Mouse (Mus musculus) embryonic facial prominence, embryonic 11.5 days (tissue): Measurements from ENCODE around the gene Thada. TPM values are rescaled to one million over a fixed set of nuclear protein-coding genes. Genes with fewer than 3 reads are reported as not detected.

ENCODE experiments used
- ATAC-seq: fragments of 200-750 bp; cut with Nextera tagmentation; replicated peaks from 2 replicates; pipeline ENCODE4 v1.8.0; 2017; ENCODE audit warnings: low read depth; ENCODE audit not compliant: insufficient number of reproducible peaks, low FRiP score, low TSS enrichment
- DNase-seq: peaks from one replicate; pipeline ENCODE4 v3.0.0-alpha.2; 2015; ENCODE audit warnings: low spot score
- H3K27ac ChIP-seq: fragments of 300-500 bp; sonication (generic); replicated peaks from 2 replicates; pipeline ENCODE4 v1.5.1; 2014; ENCODE audit warnings: mild to moderate bottlenecking, low read depth, low read length, control low read depth
- H3K27me3 ChIP-seq: fragments of 300-500 bp; sonication (generic); 2 replicates; pipeline ENCODE4 v1.6.1; 2014; ENCODE audit warnings: mild to moderate bottlenecking, low read length, moderate library complexity, mixed read lengths; ENCODE audit not compliant: control insufficient read depth, insufficient read depth
- H3K36me3 ChIP-seq: fragments of 300-500 bp; sonication (generic); replicated peaks from 2 replicates; pipeline ENCODE4 v1.6.1; 2014; ENCODE audit warnings: low read depth, mild to moderate bottlenecking, low read length, moderate library complexity, mixed read lengths; ENCODE audit not compliant: control insufficient read depth, insufficient read depth
- H3K4me1 ChIP-seq: fragments of 300-500 bp; sonication (generic); 2 replicates; pipeline ENCODE4 v1.6.1; 2014; ENCODE audit warnings: low read length, mixed read lengths; ENCODE audit not compliant: control insufficient read depth, insufficient read depth
- H3K4me2 ChIP-seq: fragments of 300-500 bp; sonication (generic); 2 replicates; pipeline ENCODE4 v1.6.1; 2014; ENCODE audit warnings: low read depth, mild to moderate bottlenecking, control low read depth, low read length, moderate library complexity
- H3K4me3 ChIP-seq: fragments of 300-500 bp; sonication (generic); 2 replicates; pipeline ENCODE4 v1.5.1; 2014; ENCODE audit warnings: low read depth, low read length, control low read depth
- H3K9ac ChIP-seq: fragments of 300-500 bp; sonication (generic); replicated peaks from 2 replicates; pipeline ENCODE4 v1.6.1; 2014; ENCODE audit warnings: mild to moderate bottlenecking, control low read depth, low read length
- H3K9me3 ChIP-seq: fragments of 300-500 bp; sonication (generic); replicated peaks from 2 replicates; pipeline ENCODE4 v1.6.1; 2016; ENCODE audit warnings: mild to moderate bottlenecking, low read length, inconsistent platforms, mixed read lengths; ENCODE audit not compliant: control insufficient read depth
- WGBS: fragments of 180-500 bp; shearing (Covaris S2); extraction: QIAGEN DNeasy Blood & Tissue Kit; methylation state at CpG from one replicate; pipeline ENCODE4 v1.1.7; 2014; 5-methylcytosine and 5-hydroxymethylcytosine counted together
- polyA plus RNA-seq: library from polyadenylated mRNA; unstranded; fragments of >200 nt; fragmentation: Nextera tagmentation; extraction: Ambion mirVana; gene quantifications from 2 replicates; pipeline ENCODE4 v1.2.1, GENCODE M21; 2014

The Thada gene
- polyA plus RNA-seq, 1 experiment from 2014 or later = 8.2 TPM

DNA sequence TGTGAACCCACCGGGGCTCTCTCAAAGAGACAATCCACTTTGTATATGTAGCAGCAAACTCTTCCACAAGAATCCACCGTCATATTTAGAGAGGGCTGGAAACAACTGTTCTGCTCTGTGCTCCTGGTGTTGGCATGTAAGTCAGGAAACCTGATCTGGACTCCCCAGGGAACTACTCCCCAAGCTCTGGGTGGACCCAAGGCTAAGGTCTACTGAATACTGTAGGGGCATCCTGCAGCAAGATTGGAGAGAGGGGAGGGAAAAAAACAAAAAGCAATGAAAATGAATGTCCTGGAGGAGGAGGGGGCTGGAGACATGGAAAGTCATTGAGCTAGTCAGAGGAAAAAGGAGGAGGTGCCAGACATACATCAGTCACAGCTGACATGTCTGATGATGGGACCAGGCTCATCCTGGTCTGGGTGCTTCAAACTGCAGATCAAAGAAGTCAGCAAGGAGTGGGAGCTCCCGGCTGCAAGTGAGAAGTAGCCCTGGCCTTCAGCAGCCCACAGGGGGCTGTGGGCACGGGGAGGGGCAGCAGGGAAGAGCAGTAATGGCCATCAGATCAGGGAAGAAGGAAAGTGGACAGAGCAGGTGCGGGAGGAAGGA, 208.0 kb downstream of the Thada start:
- ATAC-seq (no peak), DNase-seq (no peak)
- H3K27me3 ChIP-seq = no peaks in the 10 kb centered on the region
- H3K4me3 ChIP-seq = no peak overlapping the region
- H3K4me2 ChIP-seq = no peak overlapping the region
- no peaks in the 10 kb centered on the region; the same call in 1 of the 2 replicates for H3K4me1 ChIP-seq
- H3K27ac ChIP-seq = no peak overlapping the region
- H3K9ac ChIP-seq = no peak overlapping the region
- H3K36me3 ChIP-seq = no peaks in the 10 kb centered on the region
- WGBS = 83% methylated on average over 5 of the region's 5 CpGs
- no peaks in the 10 kb centered on the region for H3K9me3 ChIP-seq

- no peaks in the 10 kb centered on the region; the same call in 1 of the 2 replicates for H3K36me3 ChIP-seq
- no peak overlapping the region; the same call in 1 of the 2 replicates for H3K27ac ChIP-seq
- H3K9ac ChIP-seq = no peak overlapping the region
- WGBS = 29% methylated on average over 9 of the region's 9 CpGs
- H3K27me3 ChIP-seq = no peaks in the 10 kb centered on the region
- no peaks in the 10 kb centered on the region for H3K9me3 ChIP-seq
- DNase-seq (peak; percentile 36), ATAC-seq (no peak)
- no peak overlapping the region for H3K4me3 ChIP-seq
- H3K4me2 ChIP-seq = no peak overlapping the region
- no peaks in the 10 kb centered on the region for H3K4me1 ChIP-seq
Measured at GRCm38 (mm10) chr17:84256278-84256819, 209.7 kb downstream of the Thada start.

DNA sequence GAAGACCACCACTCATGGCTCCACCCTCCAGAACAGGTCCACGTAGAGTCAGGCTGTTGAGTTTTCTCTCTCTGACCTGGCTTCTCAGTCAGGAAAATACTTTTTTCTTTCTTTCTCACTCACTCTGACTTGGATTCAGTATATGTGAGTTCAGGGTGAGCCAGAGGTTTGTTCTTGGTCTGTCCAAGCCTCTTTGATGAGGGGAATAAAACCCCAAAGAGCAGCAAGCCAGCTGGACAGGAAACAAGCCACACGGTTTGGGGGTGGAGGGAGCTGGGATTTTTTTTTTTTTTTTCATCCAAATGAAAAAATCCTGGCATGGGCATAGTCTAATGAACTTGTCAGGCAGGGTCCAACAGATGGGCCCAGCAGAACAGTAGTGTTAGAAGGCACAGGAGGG, 210.2 kb downstream of the Thada start:
- Histone ChIP-seq H3K9ac (no peak overlapping the region), H3K27me3 (no peaks in the 10 kb centered on the region), H3K36me3 (no peaks in the 10 kb centered on the region; the same call in 1 of the 2 replicates), H3K4me3 (no peak overlapping the region), H3K9me3 (no peaks in the 10 kb centered on the region), H3K4me2 (no peak overlapping the region), H3K4me1 (no peaks in the 10 kb centered on the region), H3K27ac (no peak overlapping the region)
- ATAC-seq (no peak), DNase-seq (peak; percentile 16)
- WGBS = 28% methylated on average over 2 of the region's 2 CpGs

- 85% methylated on average over 3 of the region's 3 CpGs for WGBS
- Histone ChIP-seq H3K4me1 (no peaks in the 10 kb centered on the region), H3K9ac (no peak overlapping the region), H3K9me3 (no peaks in the 10 kb centered on the region), H3K27ac (no peak overlapping the region), H3K4me2 (no peak overlapping the region), H3K27me3 (no peaks in the 10 kb centered on the region), H3K36me3 (no peaks in the 10 kb centered on the region; the same call in 1 of the 2 replicates), H3K4me3 (no peak overlapping the region)
- ATAC-seq = no peak
- DNase-seq = no peak
Measured at GRCm38 (mm10) chr17:84251426-84251825, 214.6 kb downstream of the Thada start.

- H3K36me3 ChIP-seq = no peaks in the 10 kb centered on the region
- H3K9me3 ChIP-seq = no peaks in the 10 kb centered on the region
- DNase-seq (no peak), ATAC-seq (no peak)
- 76% methylated on average over 18 of the region's 18 CpGs for WGBS
- no peak overlapping the region for H3K4me2 ChIP-seq
- no peak overlapping the region for H3K4me3 ChIP-seq
- H3K4me1 ChIP-seq = no peaks in the 10 kb centered on the region; the same call in 1 of the 2 replicates
- H3K9ac ChIP-seq = no peak overlapping the region
- H3K27me3 ChIP-seq = no peaks in the 10 kb centered on the region
- no peak overlapping the region for H3K27ac ChIP-seq
Measured at GRCm38 (mm10) chr17:84244182-84244920, 221.7 kb downstream of the Thada start.

DNA sequence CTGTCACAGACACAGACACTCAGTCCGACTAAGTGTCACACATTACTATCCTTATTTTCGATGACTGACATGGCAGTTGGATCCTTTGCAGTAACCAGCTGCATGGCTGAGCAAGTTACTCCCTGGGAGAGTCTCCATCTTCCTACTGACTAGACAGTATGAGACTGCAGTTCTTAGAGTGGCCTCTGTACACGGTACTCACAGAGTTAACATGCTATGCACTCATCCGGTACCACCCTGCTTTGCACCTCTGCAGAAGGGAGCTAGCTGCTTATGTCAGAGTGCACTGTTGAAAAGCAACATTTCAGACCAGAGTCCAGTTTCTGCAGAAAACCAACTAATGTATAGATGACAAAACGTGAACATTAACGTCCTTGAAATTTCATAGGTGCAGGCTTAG, 222.2 kb downstream of the Thada start:
- H3K27ac ChIP-seq = no peak overlapping the region; the same call in 1 of the 2 replicates
- H3K9ac ChIP-seq = no peak overlapping the region
- no peaks in the 10 kb centered on the region; the same call in 1 of the 2 replicates for H3K4me1 ChIP-seq
- no peak overlapping the region for H3K4me2 ChIP-seq
- ATAC-seq (no peak; the same call in 1 of the 2 replicates), DNase-seq (no peak)
- WGBS = 75% methylated on average over 6 of the region's 6 CpGs
- H3K27me3 ChIP-seq = no peaks in the 10 kb centered on the region
- H3K4me3 ChIP-seq = no peak overlapping the region
- H3K36me3 ChIP-seq = no peaks in the 10 kb centered on the region
- no peaks in the 10 kb centered on the region for H3K9me3 ChIP-seq

DNA sequence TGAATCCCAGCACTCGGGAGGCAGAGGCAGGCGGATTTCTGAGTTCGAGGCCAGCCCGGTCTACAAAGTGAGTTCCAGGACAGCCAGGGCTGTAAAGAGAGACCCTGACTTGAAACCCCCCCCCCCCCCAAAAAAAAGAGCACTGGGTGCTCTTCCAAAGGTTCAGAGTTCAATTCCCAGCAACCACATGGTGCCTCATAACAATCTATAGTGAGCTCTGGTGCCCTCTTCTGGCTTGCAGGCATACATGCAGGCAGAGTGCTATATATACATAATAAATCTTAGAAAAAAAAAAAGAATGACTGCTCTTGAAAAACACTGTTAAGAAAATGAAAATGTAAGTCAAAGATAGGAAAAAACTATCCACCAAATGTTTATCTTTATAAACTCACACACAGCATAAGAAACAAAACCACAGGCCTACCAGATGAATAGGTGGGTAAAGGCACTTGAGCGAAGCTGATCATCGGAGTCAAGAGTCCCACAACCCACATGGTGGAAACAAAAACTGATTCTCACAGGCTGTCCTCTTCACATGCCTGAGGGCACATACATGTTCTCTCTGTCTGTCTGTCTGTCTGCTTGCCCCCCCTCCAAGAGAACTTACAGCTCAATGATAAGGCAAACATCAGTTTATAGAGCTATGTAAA, 224.6 kb downstream of the Thada start:
- ATAC-seq (no peak), DNase-seq (no peak)
- no peak overlapping the region for H3K4me2 ChIP-seq
- H3K9me3 ChIP-seq = no peaks in the 10 kb centered on the region
- H3K27ac ChIP-seq = no peak overlapping the region
- no peaks in the 10 kb centered on the region for H3K36me3 ChIP-seq
- H3K27me3 ChIP-seq = no peaks in the 10 kb centered on the region
- H3K4me1 ChIP-seq = no peaks in the 10 kb centered on the region; the same call in 1 of the 2 replicates
- no peak overlapping the region for H3K9ac ChIP-seq
- over 99% methylated on average over 5 of the region's 6 CpGs for WGBS
- H3K4me3 ChIP-seq = no peak overlapping the region
